Mouse (Mus musculus) intestine, embryonic 14.5 days (tissue): ENCODE results near the gene Cers3. TPM values are rescaled to one million over a fixed set of nuclear protein-coding genes. Genes with fewer than 3 reads are reported as not detected.
A peak's percentile ranks its signal among the peaks of the same experiment; 100 is the strongest.

Experiments
- ATAC-seq: fragments of 200-750 bp; cut with Nextera tagmentation; replicated peaks from 2 replicates; pipeline ENCODE4 v1.8.0; 2017; ENCODE audit warnings: low read depth, moderate number of reproducible peaks, moderate TSS enrichment, moderate library complexity; ENCODE audit not compliant: low FRiP score, low TSS enrichment
- DNase-seq: peaks from one replicate; pipeline ENCODE4 v3.0.0-alpha.2; 2018; ENCODE audit warnings: low spot score
- H3K27ac ChIP-seq: fragments of 300-500 bp; sonication (generic); 2 replicates; pipeline ENCODE4 v1.5.1; 2014; ENCODE audit warnings: low read depth, mild to moderate bottlenecking, control low read depth
- H3K27me3 ChIP-seq: fragments of 300-500 bp; sonication (generic); replicated peaks from 2 replicates; pipeline ENCODE4 v1.6.1; 2014; ENCODE audit warnings: low read length, control low read depth; ENCODE audit not compliant: control insufficient read depth, insufficient read depth
- H3K36me3 ChIP-seq: fragments of 300-500 bp; sonication (generic); 2 replicates; pipeline ENCODE4 v1.6.1; 2014; ENCODE audit warnings: low read length, control low read depth; ENCODE audit not compliant: control insufficient read depth, insufficient read depth
- H3K4me1 ChIP-seq: fragments of 300-500 bp; sonication (generic); replicated peaks from 2 replicates; pipeline ENCODE4 v1.6.1; 2014; ENCODE audit warnings: low read length, control low read depth, mixed read lengths; ENCODE audit not compliant: control insufficient read depth, insufficient read depth
- H3K4me2 ChIP-seq: fragments of 300-500 bp; sonication (generic); 2 replicates; pipeline ENCODE4 v1.6.1; 2014; ENCODE audit warnings: low read length
- H3K4me3 ChIP-seq: fragments of 300-500 bp; sonication (generic); 2 replicates; pipeline ENCODE4 v1.5.1; 2014; ENCODE audit warnings: low read depth, low read length, control low read depth, mixed read lengths
- H3K9ac ChIP-seq: fragments of 300-500 bp; sonication (generic); 2 replicates; pipeline ENCODE4 v1.6.1; 2014; ENCODE audit warnings: mild to moderate bottlenecking, low read length
- H3K9me3 ChIP-seq: fragments of 300-500 bp; sonication (generic); 2 replicates; pipeline ENCODE4 v1.6.1; 2016; ENCODE audit warnings: low read length, control low read depth; ENCODE audit not compliant: control insufficient read depth
- WGBS: fragments of 180-500 bp; shearing (Covaris S2); extraction: QIAGEN DNeasy Blood & Tissue Kit; methylation state at CpG from one replicate; pipeline ENCODE4 v1.1.7; 2014; 5-methylcytosine and 5-hydroxymethylcytosine counted together
- polyA plus RNA-seq: library from polyadenylated mRNA; unstranded; fragments of >200 nt; fragmentation: Nextera tagmentation; extraction: Ambion mirVana; gene quantifications from 2 replicates; pipeline ENCODE4 v1.2.1, GENCODE M21; 2014

The Cers3 gene
- 2.4 and 3.4 TPM in 2 replicates for polyA plus RNA-seq

DNA sequence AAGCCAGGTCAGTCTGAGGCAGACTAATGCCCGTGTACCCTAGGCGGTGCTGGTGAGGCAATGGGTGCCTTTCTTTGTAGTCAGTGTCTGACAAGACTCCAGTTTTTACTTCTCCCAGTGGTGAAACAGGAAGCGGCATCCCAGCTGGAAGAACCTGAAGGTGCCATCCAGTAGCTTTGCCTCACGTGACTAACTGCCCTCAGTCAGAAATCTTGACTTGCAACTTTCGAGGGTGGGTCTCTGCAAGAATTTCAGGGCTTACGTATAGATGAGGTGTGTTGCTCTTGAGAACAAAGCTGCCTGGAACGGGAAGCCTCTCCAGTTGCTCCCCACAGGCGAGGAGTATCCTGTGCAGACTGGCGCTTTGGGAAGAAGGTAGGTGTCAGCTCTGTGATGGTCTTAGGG, at the start of gene Cers3:
Gene Cers3 (plus strand): TSS at position 128 of the 405 bp plus-strand sequence.
- no peak within 1 kb of the TSS for H3K4me2 ChIP-seq
- H3K36me3 ChIP-seq, result no peaks in the 10 kb centered on the region
- no peak within 1 kb of the TSS for H3K9ac ChIP-seq
- no peaks in the 10 kb centered on the region for H3K27me3 ChIP-seq
- H3K27ac ChIP-seq, result no peak within 1 kb of the TSS
- no peaks in the 10 kb centered on the region for H3K4me1 ChIP-seq
- no peak within 1 kb of the TSS for H3K4me3 ChIP-seq
- H3K9me3 ChIP-seq, result no peaks in the 10 kb centered on the region
- WGBS, result 62% methylated on average over 9 of the region's 9 CpGs
- ATAC-seq (no peak; the same call in 1 of the 2 replicates), DNase-seq (peak; percentile 56)

GRCm38 (mm10) chr7:66694467-66694866, 48.8 kb upstream of the Cers3 start:
- 0 out of 2 replicates have a peak, but pooled peaks cover 24% of the 10 kb centered on the region for H3K36me3 ChIP-seq
- DNase-seq (no peak), ATAC-seq (no peak)
- H3K9ac ChIP-seq, result no peak overlapping the region
- 69% methylated on average over 7 of the region's 7 CpGs for WGBS
- H3K4me3 ChIP-seq, result no peak overlapping the region
- peaks cover 4% of the 10 kb centered on the region for H3K4me1 ChIP-seq
- no peak overlapping the region for H3K27ac ChIP-seq
- H3K4me2 ChIP-seq, result no peak overlapping the region
- no peaks in the 10 kb centered on the region for H3K9me3 ChIP-seq
- no peaks in the 10 kb centered on the region for H3K27me3 ChIP-seq

DNA sequence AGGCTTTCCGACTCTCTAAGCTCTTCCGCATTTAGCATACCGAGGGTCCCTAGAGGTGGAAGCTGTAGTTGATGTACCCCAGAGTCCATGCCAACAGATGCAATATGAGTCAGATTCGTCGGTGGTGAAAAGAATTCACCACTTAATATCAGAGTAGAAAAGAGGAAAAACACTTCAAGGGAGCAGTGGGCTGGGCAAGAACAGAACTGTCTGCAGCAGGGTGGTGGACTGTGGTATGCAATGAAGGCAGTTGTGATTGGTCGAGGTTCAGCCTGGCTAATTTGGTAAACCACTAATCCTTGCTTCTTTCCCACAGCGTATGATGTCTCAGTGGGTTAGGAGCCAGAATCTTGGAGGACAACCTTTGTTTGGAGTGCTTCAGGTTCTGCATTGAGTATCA, 40.6 kb upstream of the Cers3 start:
- Histone ChIP-seq H3K27ac (no peak overlapping the region), H3K4me1 (no peaks in the 10 kb centered on the region), H3K36me3 (peaks cover 24% of the 10 kb centered on the region; the same call in 1 of the 2 replicates), H3K27me3 (no peaks in the 10 kb centered on the region), H3K4me3 (no peak overlapping the region), H3K4me2 (no peak overlapping the region), H3K9me3 (no peaks in the 10 kb centered on the region), H3K9ac (no peak overlapping the region)
- no peak for ATAC-seq
- no peak for DNase-seq
- WGBS, result 87% methylated on average over 7 of the region's 7 CpGs

- H3K9ac ChIP-seq, result no peak overlapping the region
- no peak overlapping the region for H3K4me2 ChIP-seq
- ATAC-seq (no peak), DNase-seq (no peak)
- no peak overlapping the region for H3K27ac ChIP-seq
- 93% methylated on average over 3 of the region's 3 CpGs for WGBS
- no peaks in the 10 kb centered on the region for H3K9me3 ChIP-seq
- no peaks in the 10 kb centered on the region for H3K27me3 ChIP-seq
- peaks cover 23% of the 10 kb centered on the region for H3K36me3 ChIP-seq
- no peak overlapping the region for H3K4me3 ChIP-seq
- no peaks in the 10 kb centered on the region for H3K4me1 ChIP-seq
Measured at GRCm38 (mm10) chr7:66704631-66705030, 38.7 kb upstream of the Cers3 start.

DNA sequence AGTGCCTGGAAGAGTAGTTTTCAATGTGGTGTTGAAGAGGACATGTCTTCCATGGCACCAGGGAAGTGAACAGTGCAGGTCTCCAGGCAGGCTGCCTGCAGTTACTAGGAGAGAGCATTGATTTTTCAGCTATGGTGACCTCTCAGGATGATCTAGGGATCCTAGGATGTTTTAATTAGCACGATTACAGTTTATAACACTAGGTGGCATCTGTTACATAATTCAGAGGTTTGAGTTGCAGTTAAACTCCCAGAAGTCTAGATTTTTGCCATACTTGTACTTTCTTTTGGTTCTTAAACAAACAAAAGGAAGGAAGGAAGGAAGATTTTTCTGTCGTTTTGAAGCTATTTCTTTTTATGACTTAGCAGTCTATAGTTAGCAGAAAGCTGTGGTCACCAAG, 32.1 kb upstream of the Cers3 start:
- Histone ChIP-seq H3K9me3 (no peaks in the 10 kb centered on the region), H3K4me2 (no peak overlapping the region), H3K4me1 (no peaks in the 10 kb centered on the region; the same call in 1 of the 2 replicates), H3K27ac (no peak overlapping the region), H3K4me3 (no peak overlapping the region), H3K36me3 (peaks cover 50% of the 10 kb centered on the region), H3K27me3 (no peaks in the 10 kb centered on the region), H3K9ac (no peak overlapping the region)
- no peak for DNase-seq
- no peak for ATAC-seq
- 46% methylated on average over 2 of the region's 2 CpGs for WGBS

GRCm38 (mm10) chr7:66724514-66724913, 18.8 kb upstream of the Cers3 start:
- DNase-seq, result no peak
- H3K4me3 ChIP-seq, result no peak overlapping the region
- 85% methylated on average over 4 of the region's 4 CpGs for WGBS
- H3K4me1 ChIP-seq, result no peaks in the 10 kb centered on the region
- no peaks in the 10 kb centered on the region for H3K9me3 ChIP-seq
- peaks cover 6% of the 10 kb centered on the region; the same call in 1 of the 2 replicates for H3K36me3 ChIP-seq
- no peak for ATAC-seq
- H3K27me3 ChIP-seq, result no peaks in the 10 kb centered on the region
- no peak overlapping the region for H3K4me2 ChIP-seq
- no peak overlapping the region for H3K27ac ChIP-seq
- no peak overlapping the region for H3K9ac ChIP-seq

- WGBS, result 82% methylated on average over 6 of the region's 6 CpGs
- no peak for DNase-seq
- Histone ChIP-seq H3K4me3 (no peak overlapping the region), H3K4me1 (no peaks in the 10 kb centered on the region), H3K27me3 (no peaks in the 10 kb centered on the region), H3K36me3 (peaks cover 6% of the 10 kb centered on the region; the same call in 1 of the 2 replicates), H3K9ac (no peak overlapping the region), H3K4me2 (no peak overlapping the region), H3K9me3 (no peaks in the 10 kb centered on the region), H3K27ac (no peak overlapping the region)
- ATAC-seq, result no peak
Measured at GRCm38 (mm10) chr7:66724954-66725353, 18.4 kb upstream of the Cers3 start.

DNA sequence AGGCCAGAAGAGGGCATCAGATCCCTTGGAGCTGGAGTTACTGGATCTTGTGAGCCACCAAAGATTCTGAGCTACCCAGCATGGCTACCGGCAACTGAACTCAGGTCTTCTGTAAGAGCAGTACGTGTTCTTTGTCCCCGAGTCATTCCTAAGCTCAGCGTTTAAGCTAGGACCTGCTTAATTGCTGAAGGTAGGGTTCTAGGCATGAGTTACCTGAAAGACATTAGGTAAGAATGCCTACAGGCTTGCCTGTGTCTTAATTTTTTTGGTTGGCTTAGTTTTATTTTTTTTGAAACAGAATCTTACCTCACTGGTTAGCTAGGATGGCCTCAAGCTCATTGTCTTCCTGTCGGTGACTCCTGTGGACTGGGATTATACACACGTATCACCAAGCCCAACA, 15.2 kb upstream of the Cers3 start:
- ATAC-seq (no peak), DNase-seq (no peak)
- Histone ChIP-seq H3K4me3 (no peak overlapping the region), H3K9ac (no peak overlapping the region), H3K27me3 (no peaks in the 10 kb centered on the region), H3K4me1 (no peaks in the 10 kb centered on the region), H3K27ac (no peak overlapping the region), H3K36me3 (no peaks in the 10 kb centered on the region), H3K4me2 (no peak overlapping the region), H3K9me3 (no peaks in the 10 kb centered on the region)
- WGBS, result 92% methylated on average over 6 of the region's 6 CpGs

- Histone ChIP-seq H3K27ac (no peak overlapping the region), H3K9ac (no peak overlapping the region), H3K4me3 (no peak overlapping the region), H3K9me3 (no peaks in the 10 kb centered on the region), H3K4me2 (no peak overlapping the region), H3K27me3 (no peaks in the 10 kb centered on the region), H3K4me1 (no peaks in the 10 kb centered on the region), H3K36me3 (no peaks in the 10 kb centered on the region)
- DNase-seq, result no peak
- 87% methylated on average over 2 of the region's 2 CpGs for WGBS
- no peak for ATAC-seq
Measured at GRCm38 (mm10) chr7:66729232-66729631, 14.1 kb upstream of the Cers3 start.
